Mouse (Mus musculus) embryonic fibroblast, embryonic 13.5 days (primary cell): ENCODE measurements around the gene Maml1. TPM values are rescaled to one million over a fixed set of nuclear protein-coding genes. Genes with fewer than 3 reads are reported as not detected.

ENCODE experiments used
- H3K27ac ChIP-seq: 2 replicates; pipeline ENCODE4 v1.5.1; 2012; ENCODE audit warnings: low read length, control low read depth, inconsistent platforms; ENCODE audit not compliant: insufficient read depth
- H3K4me1 ChIP-seq: 2 replicates; pipeline ENCODE4 v1.6.1; 2011; ENCODE audit warnings: low read length; ENCODE audit not compliant: control insufficient read depth, insufficient read depth
- H3K4me3 ChIP-seq: 2 replicates; pipeline ENCODE4 v1.5.1; 2011; ENCODE audit warnings: mild to moderate bottlenecking, control low read depth, low read length; ENCODE audit not compliant: insufficient read depth
- CTCF ChIP-seq: IDR thresholded peaks from 2 replicates; pipeline ENCODE4 v1.5.1; 2011; ENCODE audit warnings: mild to moderate bottlenecking, control low read depth, low read length, moderate library complexity, borderline replicate concordance; ENCODE audit not compliant: insufficient read depth
- POLR2A ChIP-seq: IDR thresholded peaks from 2 replicates; pipeline ENCODE4 v1.6.1; 2011; ENCODE audit warnings: low read depth, mild to moderate bottlenecking, control low read depth, low read length, moderate library complexity
- polyA plus RNA-seq: library from polyadenylated mRNA; stranded (reverse); fragments of >200 nt; gene quantifications from 2 replicates; pipeline ENCODE4 v1.2.4, GENCODE M21; 2011; ENCODE audit warnings: low read depth; ENCODE audit not compliant: missing spikeins, insufficient read length

The Maml1 gene
- polyA plus RNA-seq, 1 experiment: 37.3 TPM

GRCm38 (mm10) chr11:50265931-50266330 lies 26.2 kb downstream of the Maml1 start:
- Histone ChIP-seq H3K4me1 (no peaks in the 10 kb centered on the region), H3K4me3 (no peak overlapping the region), H3K27ac (no peak overlapping the region)
- TF ChIP-seq CTCF (no peak), POLR2A (no peak)

GRCm38 (mm10) chr11:50263198-50263597 lies 28.9 kb downstream of the Maml1 start:
- Histone ChIP-seq H3K4me1 (no peaks in the 10 kb centered on the region), H3K4me3 (no peak overlapping the region), H3K27ac (no peak overlapping the region)
- TF ChIP-seq CTCF (no peak), POLR2A (no peak)

GRCm38 (mm10) chr11:50262020-50262419 lies 30.1 kb downstream of the Maml1 start:
- TF ChIP-seq CTCF: peak; percentile 28; the same call in 1 of the 2 replicates
- no peak for TF ChIP-seq POLR2A
- Histone ChIP-seq H3K4me1 (no peaks in the 10 kb centered on the region), H3K27ac (no peak overlapping the region)

GRCm38 (mm10) chr11:50258310-50258709 lies 33.8 kb downstream of the Maml1 start:
- Histone ChIP-seq H3K4me1 (peaks cover under 1% of the 10 kb centered on the region), H3K27ac (no peak overlapping the region), H3K4me3 (no peak overlapping the region)
- TF ChIP-seq CTCF: no peak
- TF ChIP-seq POLR2A: no peak

More at GRCm38 (mm10) chr11:50262020-50262419, 30.1 kb downstream of the Maml1 start:
- H3K4me3 ChIP-seq: no peak overlapping the region

GRCm38 (mm10) chr11:50256615-50257014 lies 35.5 kb downstream of the Maml1 start:
- no peak overlapping the region for H3K4me3 ChIP-seq
- H3K27ac ChIP-seq: no peak overlapping the region
- H3K4me1 ChIP-seq: peaks cover 11% of the 10 kb centered on the region
- TF ChIP-seq CTCF (no peak), POLR2A (no peak)

GRCm38 (mm10) chr11:50254010-50254580 lies 38.0 kb downstream of the Maml1 start:
- Histone ChIP-seq H3K27ac (peak overlapping the region; percentile 98; the same call in 1 of the 2 replicates), H3K4me1 (peaks cover 11% of the 10 kb centered on the region), H3K4me3 (no peak overlapping the region)
- TF ChIP-seq POLR2A (no peak), CTCF (no peak)

GRCm38 (mm10) chr11:50253393-50253792 lies 38.7 kb downstream of the Maml1 start:
- H3K4me3 ChIP-seq: no peak overlapping the region
- TF ChIP-seq CTCF (no peak), POLR2A (no peak)
- peaks cover 11% of the 10 kb centered on the region for H3K4me1 ChIP-seq
- peak overlapping the region; percentile 98 for H3K27ac ChIP-seq

GRCm38 (mm10) chr11:50252684-50253265 lies 39.3 kb downstream of the Maml1 start:
- no peak overlapping the region for H3K4me3 ChIP-seq
- peak overlapping the region; percentile 98 for H3K27ac ChIP-seq
- H3K4me1 ChIP-seq: peaks cover 11% of the 10 kb centered on the region
- TF ChIP-seq POLR2A: no peak
- TF ChIP-seq CTCF: no peak

GRCm38 (mm10) chr11:50252166-50252565 lies 39.9 kb downstream of the Maml1 start:
- no peak overlapping the region for H3K4me3 ChIP-seq
- peaks cover 11% of the 10 kb centered on the region for H3K4me1 ChIP-seq
- TF ChIP-seq POLR2A (no peak), CTCF (no peak)
- H3K27ac ChIP-seq: peak overlapping the region; percentile 98

GRCm38 (mm10) chr11:50248473-50249171 lies 43.5 kb downstream of the Maml1 start:
- Histone ChIP-seq H3K4me1 (peaks cover 13% of the 10 kb centered on the region), H3K27ac (no peak overlapping the region), H3K4me3 (no peak overlapping the region)
- no peak for TF ChIP-seq CTCF
- no peak for TF ChIP-seq POLR2A
